Mouse (Mus musculus) thymus, postnatal 4 days (tissue): ENCODE measurements around the gene Sned1.
"Not testable (repeated sequence)": the region's sequence is repeated elsewhere in the genome, so short reads cannot be mapped to it uniquely, and the experiment has no call there.

Experiments
- DNase-seq: peaks from one replicate; pipeline ENCODE4 v3.0.0; 2021

Sned1 gene

DNA sequence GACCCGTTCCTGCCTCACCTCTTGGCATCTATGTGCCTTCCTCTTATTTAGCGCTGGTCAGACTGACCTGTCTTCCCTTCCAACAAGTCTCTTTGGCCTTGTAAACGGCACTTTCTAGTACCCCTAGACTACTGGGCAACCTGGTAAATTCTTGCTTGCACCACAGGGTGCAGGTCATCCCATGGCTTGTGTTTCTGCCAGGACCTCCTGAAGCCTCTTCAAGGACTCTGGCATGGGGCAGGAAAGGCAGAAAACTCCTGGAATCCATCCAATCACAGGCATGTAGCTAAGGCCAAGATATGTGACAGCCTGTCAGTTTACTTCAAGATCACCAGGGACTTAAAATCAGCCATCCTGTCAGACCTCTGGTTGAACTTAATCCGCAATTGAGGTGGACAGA is 6.0 kb upstream of the Sned1 start:
- DNase-seq: no peak

DNA sequence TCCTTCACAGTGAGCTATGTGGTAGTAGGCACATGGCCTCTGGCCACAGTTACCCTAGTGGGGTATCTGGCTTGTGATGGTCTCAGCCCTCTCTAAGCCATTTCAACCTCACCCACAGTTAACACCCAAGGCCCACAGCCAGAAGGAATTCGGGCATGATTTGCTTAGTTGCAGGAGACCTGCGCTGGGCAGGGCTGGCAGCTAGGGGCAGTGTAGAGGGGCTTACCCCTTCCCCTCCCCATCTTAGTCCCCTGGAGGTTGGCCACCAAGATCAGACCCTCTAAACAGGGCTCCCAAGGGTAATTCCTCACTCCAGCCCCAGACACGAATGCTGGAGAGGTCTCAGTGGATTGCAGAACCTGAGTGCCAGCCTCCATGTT is 894 bp downstream of the Sned1 start:
- DNase-seq: peak; percentile 21

DNA sequence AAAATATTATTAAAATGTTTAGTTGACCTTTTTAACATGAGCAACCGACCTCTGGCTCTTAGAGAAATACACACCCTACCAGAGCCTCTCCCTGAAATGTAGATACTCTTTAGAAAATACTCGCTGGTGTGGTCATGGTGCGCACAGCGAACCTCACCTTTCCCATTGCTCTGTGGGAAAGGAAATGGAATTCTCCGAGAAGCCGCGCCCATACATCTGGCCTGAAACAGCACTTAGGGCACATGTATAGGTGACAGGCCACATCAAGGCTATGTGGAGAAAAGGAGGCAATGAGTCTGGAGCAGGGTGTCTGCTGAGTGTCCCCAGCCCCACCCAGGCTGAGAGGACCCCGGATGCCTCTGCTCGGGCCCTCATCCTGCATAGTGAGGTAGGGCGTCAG is 2.0 kb downstream of the Sned1 start:
- DNase-seq: no peak

DNA sequence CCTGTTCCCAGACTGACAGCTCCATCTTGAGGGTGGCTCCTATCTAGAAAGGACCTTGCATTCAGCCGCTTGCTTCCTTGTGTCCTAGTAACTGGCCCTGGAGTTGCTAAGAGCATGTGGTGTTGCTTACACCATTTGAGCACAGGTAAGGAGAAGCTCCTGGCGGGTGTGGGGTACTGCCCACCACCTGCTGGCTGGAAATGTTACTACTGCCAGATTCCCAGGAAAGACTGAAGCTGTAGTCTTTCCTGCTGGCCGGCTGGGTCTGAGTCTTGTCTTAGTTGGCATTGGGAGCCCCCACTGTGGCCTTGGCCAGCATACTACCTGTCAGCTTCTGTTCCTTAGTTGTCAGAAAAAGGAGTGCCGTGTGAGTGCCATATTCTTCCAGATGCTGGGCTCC is 2.6 kb downstream of the Sned1 start:
- DNase-seq: peak; percentile 2

DNA sequence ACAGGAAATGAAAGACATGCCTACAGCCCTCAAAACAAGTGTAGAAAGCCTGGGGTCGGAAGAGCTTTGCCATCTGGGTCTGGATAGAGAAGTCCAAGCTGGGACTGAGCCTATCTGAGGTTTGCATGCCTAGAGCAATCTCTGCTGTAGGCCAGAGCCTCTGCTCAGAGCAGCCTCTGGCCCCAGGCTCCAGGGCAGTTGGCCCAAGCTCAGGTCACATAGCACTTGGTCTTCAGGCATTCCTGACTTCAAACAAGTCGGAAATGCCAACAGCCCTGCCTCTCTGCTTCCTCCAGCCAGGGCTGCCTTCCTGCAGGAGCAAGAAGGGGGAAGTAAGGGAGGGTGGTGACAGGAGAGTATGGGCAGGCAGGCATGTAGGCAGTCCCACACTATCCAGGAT is 10.3 kb downstream of the Sned1 start:
- no peak for DNase-seq

DNA sequence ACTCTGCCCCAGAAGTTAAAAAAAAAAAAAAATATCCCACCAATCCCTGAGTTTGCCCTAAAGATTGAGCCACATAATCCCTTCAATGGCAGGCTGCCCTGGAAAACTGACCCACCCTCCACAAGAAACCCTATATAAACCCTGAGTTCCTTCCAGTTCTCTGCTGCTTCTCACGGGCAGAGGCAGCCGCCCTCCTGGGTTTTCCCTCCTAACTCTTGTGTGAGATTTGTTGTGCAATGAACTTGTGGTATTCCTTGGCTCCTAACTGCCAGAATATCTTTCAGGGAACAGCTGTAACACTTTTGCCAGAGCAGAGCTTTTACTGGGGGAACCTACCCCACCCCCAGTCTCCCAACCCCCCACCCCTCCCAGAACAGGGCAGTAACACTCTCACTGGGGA is 16.9 kb downstream of the Sned1 start:
- DNase-seq: no peak

DNA sequence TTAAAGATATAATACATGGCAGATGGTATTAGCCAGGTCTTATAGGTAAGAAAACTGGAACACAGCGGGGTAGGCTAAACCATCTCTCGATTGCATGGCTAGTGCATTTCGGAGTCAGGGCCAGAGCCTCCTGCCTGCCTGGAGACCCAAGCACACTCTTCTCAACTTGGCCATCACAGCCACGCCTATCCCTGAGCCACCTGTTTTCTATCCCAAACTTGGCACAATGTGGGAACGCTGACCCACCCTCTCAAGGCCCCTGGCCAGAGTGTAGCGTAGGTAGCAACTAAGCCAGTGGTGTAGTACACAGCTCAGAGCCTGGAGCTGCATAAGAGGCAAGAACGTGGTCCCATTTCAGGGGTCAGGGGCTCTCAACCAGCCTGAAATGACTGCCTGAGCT is 20.1 kb downstream of the Sned1 start:
- DNase-seq: no peak

DNA sequence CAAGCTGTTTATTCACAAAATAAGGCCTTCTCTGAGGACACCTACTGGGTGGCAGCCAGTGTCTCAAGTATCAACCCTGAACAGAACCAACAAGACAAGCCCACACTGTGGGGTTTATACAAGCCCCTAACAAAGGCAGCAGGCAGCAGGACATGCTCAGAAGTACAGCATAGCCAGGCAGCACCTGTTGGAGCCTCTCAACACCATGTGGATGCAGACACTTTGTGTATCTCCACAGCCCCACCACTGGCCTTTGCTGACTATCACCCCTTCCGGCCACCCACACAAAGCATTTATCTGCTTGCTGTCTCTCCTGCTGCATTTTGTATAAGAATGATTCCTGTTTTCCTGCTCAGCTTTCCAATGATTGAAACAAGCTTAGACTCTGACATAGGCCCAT is 21.9 kb downstream of the Sned1 start:
- DNase-seq: no peak

DNA sequence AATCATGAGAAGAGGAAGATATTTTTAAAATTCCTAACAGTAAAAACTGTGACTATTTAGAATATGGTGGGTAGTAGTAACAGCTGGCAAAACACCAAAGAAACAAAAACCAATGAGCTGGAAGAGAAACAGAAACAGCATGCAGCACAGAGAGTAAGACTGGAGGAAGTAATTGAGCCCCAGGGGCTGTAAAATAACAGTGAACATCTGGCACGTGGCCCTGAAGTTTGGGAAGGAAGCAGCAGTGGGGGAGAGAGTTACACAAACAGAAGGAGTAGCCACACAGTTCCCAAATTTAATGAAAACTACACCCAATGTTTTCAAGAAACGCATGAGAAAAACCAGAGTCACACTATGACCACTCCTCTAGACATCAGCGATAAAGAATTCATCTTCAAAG is 31.6 kb downstream of the Sned1 start:
- DNase-seq: no peak

DNA sequence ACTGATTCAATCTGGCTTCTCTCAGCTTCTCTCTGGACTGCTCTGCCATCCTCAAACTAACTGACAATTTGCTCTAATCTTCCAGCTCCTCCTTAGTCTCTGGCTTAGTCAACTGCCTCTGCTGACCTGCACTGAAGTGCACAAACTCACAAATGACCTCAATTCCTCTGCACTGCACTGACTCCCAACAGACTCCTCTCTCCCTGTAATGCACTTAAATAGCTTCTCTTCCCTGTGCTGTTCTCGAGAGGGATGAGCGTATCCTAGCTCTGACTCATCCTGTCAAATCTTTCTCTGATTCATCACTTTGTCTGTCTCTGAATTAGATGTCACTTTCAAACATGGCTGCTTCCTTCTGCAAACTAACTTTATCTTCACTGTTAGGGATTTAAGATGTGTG is 32.6 kb downstream of the Sned1 start:
- DNase-seq: no peak

DNA sequence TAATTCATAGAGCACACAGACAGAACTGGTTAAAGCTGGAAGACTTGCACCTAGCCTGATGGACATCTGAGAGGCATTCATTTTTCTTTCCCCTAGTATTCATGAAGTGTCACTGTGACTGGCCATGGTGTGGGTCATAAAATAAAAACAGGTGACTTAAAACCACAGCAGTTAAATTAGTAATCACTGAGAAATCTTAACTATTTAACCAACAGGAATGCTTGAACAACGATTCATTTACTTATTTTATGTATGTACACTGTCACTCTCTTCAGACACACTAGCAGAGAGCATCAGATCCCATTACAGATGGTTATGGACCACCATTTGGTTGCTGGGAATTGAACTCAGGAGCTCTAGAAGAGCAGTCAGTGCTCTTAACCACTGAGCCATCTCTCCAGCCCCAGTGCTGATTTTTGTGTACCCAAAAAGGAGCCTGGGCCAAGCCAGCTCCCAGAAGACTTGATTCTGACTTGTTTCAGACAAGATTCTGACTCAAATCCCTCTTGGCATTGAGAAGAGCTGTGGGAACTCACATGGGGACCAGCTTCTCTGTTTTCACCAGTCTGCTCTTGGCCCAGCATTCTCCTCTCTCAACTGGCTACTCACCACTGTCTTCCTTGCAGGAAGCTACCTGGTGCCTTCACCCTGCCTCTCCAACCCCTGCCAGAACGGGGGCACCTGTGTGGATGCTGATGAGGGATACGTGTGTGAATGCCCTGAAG is 35.0 kb downstream of the Sned1 start:
- no peak for DNase-seq

DNA sequence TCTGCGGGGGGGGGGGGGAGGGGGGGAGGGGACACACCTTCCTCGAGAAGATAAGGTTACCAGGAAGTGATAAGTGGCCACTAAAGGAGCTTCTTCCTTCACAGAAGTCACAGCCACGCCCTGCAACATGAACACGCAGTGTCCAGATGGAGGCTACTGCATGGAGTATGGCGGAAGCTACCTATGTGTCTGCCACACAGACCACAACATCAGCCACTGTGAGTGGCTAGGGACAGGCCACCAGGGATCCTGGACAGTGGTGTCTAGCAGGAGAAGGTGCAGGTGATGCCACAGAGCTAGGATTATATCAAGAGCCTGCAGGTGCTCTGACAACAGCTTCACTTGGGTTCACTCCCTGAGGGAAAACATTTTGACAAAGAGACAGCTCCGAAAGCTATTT is 36.1 kb downstream of the Sned1 start:
- no peak for DNase-seq

DNA sequence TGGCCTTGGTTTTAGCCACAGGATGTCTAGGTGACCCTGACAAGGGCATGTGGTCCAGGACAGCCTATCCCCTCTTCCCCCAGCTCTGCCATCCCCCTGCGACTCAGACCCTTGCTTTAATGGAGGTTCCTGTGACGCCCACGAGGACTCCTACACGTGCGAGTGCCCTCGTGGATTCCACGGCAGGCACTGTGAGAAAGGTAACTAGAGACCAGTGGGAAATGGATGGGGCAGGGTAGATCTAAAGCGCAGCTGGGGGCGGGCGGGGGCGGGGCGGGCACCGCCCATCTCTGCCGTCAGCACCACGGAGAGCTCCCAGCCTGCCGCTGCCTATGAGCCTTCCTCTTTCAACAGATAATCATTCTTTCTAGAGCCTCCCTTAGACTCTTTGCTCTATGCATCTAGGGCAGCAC is 36.8 kb downstream of the Sned1 start:
- DNase-seq: peak; percentile 85

DNA sequence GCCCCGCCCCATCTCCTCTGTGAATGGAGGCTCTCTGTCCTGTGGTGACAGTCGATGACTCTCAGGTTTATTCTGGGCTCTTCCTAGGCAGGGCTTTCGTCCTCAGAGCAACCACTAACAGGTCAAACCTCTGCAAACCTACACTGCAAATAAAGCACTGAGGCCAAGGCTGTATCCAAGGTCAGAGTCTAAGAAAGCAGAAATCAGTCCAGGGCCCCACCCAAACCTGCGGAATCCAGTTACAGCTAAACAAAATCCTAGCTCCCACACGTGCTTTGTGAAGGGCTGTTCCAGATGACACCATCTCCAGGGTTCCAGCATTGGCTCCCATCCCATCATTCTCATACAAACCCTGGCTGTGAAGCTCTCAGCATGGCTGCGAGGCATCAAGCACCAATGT is 39.9 kb downstream of the Sned1 start:
- no peak for DNase-seq

DNA sequence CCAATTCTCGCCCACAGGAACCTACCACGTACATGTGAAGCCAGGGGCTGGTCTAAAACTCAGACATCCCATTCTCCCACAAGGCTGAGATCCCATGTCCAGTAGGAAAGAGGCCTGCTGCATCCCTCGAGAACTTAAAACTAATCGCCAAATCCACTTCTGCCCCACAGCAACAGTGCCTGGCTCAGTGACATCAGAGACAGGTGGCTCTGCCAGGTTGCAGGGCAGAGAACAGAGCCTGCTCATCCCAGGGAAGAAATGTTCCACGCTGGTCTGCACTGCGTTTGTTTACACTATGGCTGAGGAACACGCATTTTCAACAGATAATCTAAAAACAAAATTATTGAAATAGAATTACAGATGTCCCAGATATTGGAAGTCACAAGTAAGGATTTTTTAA is 41.4 kb downstream of the Sned1 start:
- DNase-seq: no peak

DNA sequence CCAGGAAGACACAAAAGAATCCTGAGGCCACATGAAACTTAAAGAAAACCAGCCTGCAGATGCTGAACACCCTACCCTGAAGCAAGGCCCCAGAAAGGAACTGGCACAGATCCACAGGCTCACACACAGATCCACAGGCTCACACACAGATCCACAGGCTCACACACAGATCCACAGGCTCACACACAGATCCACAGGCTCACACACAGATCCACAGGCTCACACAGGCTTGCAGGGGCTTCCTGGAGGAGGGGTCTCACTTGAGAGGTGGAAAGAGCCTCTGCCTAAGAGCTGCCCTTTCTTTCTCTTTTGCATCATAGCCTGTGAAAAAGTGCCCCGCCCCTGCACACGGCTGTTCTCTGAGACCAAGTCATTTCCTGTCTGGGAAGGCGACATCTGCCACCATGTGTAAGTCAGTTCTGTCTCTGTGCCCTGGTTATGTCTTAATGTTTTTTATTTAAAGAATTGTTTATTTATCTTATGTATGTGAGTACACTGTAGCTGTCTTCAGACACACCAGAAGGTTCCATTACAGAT is 54.1 kb downstream of the Sned1 start:
- DNase-seq: peak; percentile 43

DNA sequence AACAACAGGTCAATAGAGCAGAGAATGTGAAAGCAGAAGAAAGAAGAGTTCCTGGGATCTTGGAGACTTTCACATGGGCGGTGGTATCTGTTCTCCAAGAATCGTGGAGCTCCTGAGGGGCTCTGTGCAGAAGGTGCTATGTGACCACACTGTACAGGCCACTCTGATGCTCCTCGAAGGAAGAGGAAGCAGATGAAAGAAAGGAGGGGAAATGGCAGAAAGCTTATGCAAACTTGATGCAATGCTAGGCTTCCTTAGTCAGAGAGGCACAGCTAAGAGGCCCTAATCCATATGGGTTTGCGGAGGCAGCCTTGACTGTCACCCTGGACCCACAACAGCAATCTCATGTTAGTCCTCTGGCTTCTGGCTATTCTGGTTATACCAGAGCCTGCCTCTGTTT is 55.3 kb downstream of the Sned1 start:
- no peak for DNase-seq

DNA sequence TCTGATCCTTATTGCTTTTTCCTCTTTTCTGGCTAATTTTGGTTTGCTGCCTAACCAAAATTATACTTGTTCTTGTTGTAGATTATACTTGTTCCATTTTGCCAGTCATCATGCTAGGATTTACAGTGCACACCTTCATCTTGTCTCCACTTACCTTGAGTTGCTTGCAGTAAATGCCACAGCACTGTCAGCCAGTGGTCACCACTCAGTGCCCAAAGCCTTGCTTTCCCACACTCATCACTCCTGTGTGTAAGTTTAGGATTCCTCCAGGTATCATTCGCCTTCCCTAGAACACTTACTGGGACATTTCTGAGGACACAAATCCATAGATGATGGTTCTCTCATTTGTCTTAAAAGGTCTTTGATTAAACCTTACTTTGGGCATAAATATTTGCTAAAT is 56.0 kb downstream of the Sned1 start:
- no peak for DNase-seq

DNA sequence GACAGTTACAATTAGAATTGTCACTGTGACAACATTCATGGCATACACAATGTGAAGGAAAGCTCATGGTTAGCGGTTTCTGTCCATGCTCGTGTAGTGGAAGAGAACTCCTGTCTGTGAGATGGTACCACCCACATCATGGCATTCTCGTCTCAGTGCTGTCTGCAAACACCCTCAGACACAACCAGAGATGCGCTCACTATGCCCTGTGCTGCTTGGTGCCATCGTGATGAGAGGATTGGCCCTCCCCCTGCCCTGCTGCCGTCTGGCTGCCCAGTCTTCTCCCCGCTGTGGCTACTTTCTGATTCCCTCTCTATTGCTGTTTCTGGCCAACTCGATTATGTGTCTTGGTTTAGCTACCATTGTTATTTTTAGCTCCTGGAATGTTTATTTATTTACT is 56.4 kb downstream of the Sned1 start:
- DNase-seq: no peak

DNA sequence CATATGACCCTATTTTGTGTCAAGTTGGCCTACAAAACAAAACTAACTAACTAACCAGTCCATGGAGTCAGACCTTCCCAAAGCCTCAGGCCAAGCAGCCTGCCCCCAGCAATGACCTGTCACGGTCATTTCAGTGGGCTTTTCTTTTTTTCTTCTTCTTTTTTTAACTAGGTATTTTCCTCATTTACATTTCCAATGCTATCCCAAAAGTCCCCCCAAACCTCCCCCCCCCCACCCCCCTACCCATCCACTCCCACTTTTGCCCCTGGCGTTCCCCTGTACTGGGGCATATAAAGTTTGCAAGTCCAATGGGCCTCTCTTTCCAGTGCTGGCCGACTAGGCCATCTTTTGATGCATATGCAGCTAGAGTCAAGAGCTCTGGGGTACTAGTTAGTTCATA is 58.9 kb downstream of the Sned1 start:
- not testable (repeated sequence) for DNase-seq

DNA sequence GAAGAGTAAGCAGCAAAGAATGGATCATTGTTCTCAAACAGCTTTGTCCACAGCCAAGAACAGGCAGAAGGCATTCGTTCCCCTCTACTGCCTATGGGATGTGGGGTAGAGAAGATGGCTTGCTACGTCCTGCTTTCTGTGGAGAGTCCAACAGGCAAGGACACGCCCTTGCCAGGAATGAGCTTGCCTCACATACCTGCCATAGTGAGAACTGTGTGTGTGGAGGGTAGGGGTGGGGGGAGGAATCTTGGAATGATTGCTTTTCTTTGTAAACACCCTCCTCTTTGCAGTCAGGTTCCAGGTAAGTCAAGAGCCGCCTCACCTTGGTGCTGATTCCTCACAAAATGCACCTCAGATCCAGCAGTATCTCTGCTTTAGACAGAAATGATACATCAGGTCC is 64.2 kb downstream of the Sned1 start:
- no peak for DNase-seq

DNA sequence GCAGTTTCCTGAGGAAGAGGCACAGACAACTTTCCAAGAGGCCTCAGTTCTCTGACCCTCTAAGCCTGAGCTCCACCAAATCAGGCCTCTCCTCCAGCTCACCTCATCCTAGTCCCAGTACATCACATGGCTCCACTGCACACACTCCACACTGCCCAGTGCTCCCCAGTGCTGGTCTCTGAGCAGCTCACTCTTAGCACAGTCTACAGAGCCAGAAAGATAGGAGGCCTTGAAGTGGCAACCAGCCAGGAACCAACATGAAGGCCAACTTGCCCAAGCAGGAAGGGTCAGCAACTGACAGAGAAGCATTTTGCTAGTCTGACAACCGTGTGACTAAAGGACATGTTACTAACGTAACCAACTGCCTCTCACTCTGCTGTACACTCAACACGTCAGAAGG is 64.9 kb downstream of the Sned1 start:
- DNase-seq: no peak

DNA sequence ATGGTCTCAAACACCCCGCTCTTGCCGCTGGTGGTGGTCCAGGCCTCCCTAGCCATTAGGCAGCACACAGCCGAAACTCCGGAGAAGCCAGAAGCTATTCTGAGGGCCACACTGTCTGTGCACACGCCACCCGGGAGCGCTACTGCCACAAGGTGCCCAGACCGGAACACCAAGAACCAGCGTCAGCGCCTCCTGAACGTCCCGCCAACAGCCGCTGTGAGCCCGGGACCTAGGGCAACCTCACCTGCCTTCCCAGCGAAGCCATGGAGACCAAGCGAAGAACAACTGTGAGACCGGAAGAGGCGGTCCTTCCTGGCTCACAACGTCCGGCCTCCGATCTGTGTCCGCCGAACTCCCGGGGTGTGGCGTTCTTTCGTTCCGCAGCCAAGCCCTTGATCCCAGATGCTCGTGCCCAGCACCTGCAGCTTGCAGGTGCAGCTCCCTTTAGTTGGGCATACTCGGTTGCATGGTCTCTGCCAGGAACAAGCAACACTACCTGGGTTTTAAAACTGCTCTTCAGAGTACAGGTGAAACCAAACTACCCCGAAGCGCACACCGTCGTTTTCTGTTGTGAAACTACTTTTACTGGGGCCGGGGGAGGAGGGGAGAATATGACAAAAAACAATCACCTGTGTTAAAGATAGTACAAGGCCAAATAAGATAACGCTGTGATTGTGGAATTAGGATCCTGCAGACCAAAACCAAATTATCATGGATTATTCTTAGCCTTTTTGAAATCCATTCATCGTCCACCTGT is 70.1 kb downstream of the Sned1 start, which contains the start of gene Mterf4:
TSS of gene Mterf4 (minus strand) at position 335 of the 757 bp plus-strand sequence.
- DNase-seq: peak; percentile 86

DNA sequence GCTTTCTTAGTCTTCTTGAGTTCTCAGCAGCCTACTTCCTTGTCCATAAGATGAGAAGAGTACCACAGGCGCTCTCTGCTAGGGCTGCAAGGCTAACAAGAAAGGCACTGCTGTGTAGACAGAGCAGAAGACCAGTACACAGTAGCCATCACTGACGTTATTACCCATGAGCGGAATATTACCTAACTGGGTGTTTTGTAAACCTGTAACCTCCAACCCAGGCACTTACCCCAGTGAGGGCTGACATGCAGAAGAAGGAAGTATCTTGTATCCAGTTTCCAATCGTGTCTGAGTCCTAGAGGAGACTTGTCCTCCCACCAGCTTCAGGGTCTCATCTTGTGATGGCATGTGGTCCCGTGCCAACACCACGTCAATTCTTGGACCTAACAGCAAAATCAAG is 88.3 kb downstream of the Sned1 start:
- DNase-seq: no peak

DNA sequence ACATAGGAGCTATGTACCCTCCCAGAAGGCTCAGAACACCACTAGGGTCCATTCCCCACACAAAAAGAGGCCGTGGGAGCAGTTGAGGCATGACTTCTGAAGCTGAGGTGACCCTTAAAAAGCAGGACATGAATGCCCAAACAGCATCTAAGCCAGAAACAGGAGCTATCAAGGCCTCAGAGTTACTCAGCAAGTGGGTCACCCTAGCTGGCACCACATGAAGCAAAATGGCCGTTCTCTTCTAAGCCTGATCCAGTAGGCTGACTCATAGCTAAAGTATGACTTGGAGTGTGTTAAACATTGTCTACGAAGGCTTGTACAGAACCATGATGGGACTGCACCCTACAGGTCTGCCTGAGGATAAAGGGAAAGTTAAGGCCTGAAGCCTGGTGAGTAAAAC is 90.8 kb downstream of the Sned1 start:
- no peak for DNase-seq
